Mouse (Mus musculus) CD4-positive helper T cell, adult 2 months (primary cell): Measurements from ENCODE around the gene Gne.

Experiments used
- DNase-seq: peaks from one replicate; pipeline ENCODE4 v3.0.0-alpha.2; 2012; ENCODE audit warnings: low read depth, missing footprints, low spot score

The Gne gene

DNA sequence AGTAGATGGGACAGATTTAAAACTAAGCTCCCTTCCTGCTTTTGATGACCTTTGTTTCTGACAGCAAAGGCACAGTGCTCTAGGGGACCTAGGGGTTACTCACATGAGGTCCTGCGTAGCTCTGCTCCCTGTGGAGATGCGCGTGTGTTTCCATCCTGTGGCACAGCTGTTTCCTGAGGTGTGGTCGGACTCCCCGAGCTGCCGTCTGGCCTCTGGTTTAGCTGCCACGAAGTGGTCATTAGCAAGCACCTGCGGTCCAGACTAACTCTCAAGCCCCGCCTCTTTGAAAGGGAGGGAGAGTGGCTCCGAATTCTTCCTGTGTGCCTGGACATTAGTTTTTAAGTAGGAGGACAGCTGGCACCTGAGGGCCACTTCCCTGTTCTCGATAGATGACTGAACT is at the start of gene Gne:
Gne (minus strand) TSS at position 233 of the 400 bp plus-strand sequence.
- DNase-seq = no peak

DNA sequence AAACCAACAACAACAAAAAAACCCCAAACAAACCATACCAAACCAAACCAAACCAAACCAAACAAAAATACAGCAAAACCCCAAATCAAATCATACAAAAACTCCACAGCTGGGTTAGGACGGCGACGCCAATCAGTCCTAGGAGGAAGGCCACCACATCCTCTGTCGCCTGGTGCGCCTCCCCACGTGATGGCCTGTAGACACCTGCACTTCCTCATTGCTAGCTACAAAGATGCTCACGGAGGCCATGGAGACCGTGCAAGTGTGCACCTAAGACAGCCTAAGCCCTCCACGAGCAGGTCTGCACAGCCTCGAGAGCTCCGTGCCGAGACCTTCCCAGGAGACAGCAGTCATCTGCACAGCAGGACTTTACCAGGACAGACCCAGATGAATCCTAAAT is 42.8 kb upstream of the Gne start:
- no peak for DNase-seq

DNA sequence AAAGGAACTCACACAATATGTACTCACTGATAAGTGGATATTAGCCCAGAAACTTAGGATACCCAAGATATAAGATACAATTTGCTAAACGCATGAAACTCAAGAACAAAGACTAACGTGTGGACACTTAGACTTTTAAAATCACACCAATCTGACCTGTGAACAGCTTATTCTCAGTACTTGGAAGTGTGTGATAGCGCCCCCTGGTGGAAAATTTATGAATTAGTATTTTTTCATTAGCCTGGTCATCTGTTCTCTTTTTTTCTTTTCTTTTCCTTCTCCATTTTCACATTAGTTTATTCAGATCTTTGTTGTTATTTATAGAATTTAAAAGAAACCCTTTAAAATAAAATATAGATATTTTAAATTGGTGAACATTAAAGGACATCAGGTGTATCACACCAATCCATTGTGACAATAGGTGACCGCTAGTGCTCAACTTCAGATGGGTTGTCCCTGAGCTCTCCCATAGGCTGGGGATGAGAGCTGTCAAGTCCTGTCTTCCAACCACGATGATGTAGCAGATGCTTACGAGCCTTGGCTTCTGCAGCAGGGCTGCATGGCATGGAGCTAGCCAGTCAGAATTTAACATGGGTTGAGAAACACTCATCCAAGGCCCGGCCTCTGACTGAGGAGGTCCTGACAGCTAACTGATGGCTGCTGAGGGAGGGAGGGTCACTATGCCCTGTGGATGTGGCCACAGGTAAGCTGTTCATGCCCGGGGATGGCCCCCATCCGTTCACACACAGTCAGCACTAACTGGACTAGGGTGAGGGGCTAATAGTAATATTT is 35.6 kb upstream of the Gne start:
- DNase-seq = peak; percentile 62

DNA sequence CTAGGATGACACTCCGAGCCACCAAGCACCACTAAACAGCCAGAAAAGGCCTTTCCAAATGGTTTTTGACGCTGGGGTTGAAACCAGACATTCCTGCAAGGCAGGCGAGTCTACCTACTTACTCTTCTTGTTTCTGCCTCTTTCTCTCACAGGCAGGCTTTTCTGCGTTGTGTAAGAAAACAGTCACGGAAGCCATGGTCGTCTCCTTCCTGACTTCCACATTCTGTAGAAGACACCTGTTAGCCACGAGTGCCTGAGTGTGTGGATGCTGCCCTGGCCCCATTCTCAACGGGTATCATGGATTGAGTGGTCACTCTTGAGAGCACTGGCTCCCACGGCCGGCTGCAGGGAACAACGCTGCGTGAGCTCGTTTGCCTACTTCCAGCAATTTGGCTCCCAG is 31.1 kb upstream of the Gne start:
- DNase-seq = no peak

DNA sequence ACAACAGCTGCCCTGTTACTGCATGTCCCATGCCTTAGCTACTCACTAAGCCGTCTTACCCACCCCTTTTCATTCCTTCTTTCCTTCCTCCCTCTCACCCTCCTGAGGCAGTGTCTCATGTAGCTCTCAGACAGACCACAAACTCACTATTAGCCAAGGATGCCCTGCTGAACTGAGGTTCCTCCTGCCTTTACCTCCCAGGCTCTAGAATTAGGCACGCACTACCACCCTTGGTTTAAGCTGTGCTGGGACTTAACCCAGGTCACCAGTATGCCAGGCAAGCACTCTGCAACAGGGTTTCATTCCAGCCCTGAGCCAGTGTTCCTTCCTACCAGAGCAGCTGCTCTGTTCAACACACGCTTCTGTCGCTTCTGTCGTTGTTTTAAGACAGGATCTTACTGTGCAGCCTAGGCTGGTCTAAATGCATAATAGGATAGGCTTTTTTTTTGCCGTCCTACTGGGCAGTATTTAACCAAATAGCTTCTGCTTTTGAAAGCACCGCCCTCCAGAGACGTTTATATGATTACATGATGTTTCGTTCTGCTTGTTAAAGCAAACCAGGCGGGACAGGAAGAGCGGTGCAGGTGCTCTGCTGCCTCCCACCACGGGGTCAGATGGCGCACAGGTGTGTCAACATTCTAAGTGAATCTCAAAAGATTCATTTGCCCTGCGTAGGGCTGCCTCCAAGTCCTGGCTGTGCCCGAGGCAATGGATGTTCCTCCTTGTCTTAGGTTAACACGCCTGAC is 29.6 kb upstream of the Gne start:
- no peak for DNase-seq

DNA sequence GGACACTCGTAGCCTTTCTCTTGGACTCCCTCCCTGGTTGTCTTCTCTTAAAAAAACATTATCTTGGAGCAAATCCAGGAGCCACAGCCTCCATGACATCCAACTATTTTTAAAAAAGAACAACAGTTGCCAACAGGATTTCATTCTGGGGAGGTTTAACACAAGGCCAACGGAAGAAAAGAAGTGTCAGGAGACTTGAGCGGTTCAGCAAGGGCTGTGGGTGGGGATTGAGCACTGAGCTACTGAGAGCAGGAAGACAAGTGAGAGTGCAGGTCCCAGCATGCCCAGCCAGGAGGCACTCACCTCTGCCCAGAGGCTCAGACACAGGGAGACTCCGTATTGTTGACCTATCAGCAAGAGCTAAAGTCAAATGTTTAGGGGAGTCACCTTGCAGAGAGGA is 28.8 kb upstream of the Gne start:
- no peak for DNase-seq

DNA sequence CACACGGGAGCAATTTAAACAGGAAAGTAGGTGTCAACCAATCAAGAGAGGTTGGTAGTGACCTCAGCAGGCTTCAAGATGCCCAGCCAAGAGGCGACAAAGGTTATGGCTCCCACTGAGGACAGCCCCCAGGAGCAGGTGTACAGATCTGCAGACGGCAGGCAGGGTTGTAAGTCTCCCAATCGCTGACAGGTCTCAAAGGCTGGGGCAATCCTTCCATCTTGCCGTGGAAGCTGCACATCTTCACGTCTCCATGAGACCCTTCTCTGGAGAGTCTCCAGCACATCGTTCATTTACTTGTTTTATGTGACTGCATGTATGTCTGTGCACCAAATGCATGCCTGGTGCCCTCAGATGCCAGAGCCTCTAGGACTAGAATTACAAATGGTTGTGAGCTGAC is 26.8 kb upstream of the Gne start:
- DNase-seq = no peak

DNA sequence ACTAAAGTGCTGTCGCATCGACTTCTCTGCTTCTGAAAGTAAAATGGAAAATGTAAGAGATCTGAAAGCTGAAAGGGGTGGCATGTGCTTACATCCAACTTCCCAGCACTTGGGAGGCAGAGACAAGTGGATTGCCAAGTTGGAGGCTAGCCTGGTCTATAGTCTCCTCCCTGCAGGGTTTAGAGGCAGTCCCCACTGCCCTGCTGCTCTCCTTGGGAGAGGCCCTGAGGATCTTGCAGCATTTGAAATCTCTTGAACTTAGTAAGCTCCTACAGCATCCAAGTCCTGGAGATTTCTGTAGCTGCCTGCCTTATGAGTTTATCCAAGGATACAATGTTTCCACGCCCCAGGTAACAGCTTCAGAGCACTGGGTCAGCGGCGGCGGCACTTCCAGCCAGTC is 24.3 kb upstream of the Gne start:
- no peak for DNase-seq

DNA sequence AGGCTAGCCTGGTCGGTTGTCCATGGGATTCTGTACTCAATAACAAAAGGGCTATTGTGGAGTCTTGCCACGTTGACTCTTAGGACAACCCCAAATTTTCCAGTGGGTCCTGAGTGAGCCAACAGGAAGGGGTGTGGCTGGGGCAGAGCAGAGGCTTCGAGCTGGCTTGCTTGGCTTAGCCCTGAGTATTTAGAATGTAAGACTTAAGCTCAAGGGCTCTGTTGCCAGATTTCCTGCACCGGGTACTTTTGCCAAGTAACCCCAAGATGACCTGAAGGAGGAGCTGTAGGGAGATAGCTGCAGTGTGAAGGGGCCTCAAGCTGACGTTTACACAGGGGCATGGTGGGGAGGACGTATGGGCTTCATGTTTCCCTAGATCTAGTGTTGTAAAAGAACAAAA is 23.4 kb upstream of the Gne start:
- no peak for DNase-seq

DNA sequence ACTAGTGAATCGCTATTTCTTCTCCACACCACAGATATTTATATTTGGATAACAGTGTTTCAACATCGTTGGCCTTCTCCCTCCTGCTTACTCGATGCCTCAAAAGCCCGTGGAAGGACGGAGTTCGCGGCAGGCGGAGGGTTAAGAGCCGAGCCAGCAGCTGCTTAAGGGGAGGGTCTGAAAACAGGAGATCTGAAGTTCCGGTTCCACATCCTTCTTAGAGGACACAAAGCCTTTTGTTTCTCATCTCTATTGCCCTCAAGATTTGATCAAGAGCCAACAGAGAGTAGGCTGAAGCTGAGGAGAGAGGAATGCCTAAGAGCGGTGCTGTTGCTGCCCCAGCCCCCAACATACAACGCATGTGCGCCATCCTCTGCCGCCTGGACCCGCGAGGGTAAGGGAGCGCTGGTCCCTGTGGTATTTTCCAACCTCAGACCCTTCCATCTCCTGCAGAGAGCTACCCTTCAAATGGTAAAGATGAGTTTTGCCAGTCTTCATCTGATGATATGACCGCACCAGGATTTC is 22.4 kb upstream of the Gne start:
- DNase-seq = peak; percentile 29

DNA sequence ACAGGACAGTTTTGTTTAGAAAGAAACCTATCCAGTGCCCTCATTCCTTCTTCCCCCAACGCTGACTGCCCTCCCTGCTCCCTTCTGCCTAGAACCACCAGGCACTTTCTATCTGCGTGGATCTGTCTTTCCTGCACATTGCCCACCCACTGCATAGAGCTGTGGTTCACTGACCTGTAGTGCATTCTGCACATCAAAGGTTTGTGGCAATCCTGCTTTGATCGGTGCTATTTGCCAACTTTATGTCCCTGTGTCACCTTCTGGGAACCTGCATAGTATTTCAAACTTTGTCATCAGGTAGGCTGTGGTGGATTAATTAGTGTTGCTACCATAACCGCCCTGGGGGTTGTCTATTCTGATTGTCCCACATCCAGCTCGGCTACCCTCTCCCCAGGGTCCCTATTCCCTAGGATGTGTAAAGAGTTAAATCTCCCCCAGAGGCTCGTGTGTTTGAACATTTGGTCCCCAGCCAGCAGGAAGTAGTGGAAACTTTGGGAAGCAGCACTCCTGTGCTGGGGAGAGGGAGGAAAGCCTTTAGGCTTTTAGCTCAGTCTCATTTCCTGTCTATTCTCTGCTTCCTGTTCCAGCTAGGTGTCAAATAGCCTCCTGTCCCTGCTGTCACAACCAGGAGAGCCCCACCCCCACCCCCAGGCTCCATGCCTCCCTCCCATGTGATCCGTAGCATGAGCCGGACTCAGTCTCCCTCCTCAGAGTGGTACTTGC is 20.4 kb upstream of the Gne start:
- no peak for DNase-seq

DNA sequence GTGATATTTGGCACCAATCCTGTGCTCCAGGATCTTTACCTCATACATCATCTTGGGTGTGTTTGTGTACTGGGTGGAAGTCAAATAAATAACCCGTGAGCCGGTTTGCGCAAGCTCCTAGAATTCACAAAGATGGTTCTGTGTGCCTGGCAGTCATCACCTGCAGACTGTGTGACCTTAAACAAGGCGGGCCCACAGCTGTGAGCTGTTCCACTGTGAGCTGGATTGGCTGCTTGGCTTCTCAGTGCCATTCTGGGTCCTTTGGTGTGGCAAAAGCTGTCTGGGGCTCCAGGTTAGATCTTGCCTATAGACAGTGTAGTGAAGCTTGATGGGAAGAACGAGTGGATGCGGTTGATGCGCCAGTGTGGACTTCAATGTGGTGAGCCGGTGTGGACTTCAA is 19.6 kb upstream of the Gne start:
- DNase-seq = no peak

DNA sequence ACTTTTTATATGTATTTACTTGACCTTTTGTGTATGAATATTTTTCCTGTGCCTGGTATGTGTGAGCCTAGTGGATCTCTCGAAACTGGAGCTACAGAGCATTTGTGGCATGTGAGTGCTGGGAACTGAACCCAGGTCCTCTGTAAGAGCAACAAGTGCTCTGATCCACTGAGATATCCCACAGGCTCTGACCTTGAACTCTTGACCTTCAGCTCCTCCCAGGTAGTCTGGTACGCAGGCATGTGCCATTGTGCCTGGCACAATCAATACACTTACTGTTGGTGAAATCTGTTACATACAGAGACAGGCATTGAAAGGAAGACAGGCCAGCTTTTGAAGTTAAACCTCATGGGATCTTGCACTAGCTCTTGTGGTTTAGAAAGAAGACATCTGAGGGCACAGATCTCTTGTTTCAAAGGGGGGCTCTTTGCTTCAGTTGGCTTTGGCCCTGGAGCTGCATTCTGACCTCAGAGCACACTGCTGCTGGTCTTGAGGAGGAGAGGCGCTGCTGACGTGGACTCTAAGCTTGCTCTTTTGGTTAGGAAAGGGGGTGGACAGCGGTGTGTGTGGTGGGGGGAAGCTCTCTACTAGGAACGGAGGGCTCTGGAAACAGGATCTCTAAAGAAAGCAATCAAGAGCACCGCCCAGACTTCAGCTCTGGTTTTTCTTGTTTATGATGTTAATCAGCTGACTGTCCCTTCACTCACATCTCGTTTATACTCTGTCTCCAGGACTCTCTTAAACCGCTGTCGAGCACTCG is 13.8 kb upstream of the Gne start:
- no peak for DNase-seq

DNA sequence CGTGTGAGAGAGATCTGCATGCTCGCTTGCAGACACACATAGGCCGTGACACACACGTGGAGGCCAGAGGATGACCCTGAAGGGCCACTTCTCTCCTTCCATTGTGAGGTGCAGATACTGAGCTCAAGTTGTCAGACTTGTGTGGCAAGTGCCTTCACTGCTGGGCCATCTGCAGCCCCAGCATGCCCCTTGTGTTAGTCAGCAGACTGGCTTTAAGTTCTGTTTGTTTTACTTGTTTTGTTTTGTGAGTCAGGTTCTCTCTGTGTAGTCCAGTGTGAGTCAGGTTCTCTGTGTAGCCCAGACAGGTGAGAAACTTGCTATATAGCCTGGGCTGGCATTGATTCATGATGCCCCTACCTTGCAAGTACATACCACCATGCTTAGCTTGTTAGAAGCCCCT is 10.5 kb upstream of the Gne start:
- no peak for DNase-seq

DNA sequence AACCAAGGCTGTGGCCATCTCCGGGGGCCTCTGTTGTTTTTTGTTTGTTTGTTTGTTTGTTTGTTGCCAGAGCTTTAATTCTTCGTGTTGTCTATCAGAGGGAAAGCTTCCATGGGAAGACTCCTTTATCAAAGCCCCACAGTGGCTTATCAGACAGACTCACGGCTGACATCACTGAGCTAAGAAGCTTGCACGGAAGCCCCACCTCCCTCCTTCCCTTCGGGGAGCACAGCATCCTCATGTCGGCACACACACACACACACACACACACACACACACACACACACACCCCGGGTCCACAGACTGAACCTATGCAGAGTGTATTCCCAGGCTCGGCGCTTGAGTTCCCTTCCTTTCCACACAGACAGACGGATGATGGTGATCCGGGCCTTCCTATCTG is 8.4 kb upstream of the Gne start:
- DNase-seq = no peak

DNA sequence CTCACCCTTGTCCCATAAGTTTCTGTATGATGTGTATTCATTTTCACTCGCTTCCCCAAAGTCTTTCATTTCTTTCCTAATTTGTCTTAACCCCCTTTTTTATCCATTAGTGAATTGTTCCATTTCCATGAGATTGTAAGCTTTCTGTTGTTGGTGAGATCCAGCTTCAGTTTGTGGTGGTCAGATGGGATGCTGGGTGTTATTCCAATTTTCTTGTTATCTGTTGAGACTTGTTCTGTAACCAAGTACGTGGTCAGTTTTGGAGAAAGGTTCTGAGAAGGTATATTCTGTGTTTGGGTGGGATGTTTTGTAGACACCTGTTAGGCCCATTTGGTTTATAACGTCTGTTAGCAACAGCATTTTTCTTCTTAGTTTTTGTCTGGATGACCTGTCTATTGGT is 1.6 kb upstream of the Gne start:
- DNase-seq = no peak

DNA sequence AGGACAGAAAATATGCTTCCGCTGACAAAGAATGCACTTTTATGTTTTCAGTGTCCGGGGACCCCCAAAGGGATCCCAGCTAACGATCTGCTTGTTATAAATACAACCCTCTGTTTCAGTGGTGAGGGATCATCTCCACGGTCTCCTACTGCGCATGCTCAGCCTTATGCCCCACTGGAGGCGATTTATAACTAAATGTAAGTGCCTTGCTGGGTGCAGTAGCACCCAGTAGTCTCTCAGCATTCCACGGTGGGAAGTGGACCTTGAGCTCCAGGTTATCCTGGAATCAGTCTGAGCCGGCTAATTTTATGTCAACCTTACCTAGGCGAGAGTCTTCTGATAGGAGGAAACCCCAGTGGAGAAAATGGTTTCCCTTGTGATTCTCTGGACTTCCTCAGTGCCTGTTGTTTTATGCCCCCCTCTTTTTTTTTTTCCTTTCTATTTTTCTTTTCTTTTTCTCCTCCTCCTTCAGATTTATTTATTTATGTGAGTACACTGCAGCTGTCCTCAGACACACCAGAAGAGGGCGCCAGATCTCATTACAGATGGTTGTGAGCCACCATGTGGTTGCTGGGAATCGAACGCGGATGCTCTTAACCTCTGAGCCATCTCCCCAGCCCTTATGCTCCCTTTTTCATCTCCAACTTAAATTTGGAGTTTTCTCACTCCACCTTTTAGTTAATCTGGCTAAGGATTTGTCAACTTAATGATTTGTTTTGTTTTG is 787 bp upstream of the Gne start:
- DNase-seq = no peak

DNA sequence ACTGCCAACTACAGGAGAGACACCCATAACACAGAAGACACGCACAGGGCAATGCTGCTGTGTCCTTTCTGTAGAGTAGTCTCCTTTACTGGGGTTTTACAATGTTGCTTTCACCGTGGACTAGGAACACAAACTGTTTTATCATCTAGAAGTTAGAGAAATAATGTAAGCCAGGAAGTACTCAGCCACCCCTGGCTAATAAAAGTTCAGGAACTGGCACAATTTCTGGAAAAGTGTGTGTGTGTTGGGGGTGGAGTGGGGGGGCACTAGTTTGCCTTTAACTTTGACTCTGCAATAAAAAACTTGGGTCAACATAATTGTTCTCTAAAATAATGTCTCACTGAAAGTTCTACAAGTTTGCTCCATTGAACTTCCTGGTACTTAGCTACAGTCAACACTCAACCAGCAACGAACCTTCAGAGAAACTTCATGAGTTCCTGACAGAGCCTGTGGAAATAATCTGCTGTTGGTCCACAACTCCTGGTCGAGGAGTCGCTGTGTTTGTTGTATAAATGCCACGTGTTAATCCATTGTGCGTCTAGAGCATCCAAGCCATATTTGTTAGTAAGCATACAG is 5.5 kb downstream of the Gne start:
- DNase-seq = no peak

DNA sequence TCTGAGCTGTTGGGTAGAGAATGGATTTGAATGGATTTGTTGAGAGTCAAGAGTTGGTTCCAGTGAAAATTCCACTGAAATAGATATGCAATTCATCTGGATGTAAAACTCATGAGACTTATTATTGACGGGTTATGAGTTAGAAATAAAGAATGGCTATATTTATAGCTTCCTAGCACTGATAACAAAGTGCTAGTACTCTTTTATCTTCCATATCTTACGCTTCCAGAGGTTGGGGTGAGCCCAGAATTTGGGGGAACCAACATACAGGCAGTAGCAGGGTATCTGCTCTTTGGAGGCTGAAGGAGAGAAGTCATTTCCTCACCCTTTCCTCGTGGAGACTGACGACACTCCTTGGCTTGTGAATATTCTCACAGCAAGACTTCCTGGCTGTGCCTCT is 9.6 kb downstream of the Gne start:
- DNase-seq = no peak

DNA sequence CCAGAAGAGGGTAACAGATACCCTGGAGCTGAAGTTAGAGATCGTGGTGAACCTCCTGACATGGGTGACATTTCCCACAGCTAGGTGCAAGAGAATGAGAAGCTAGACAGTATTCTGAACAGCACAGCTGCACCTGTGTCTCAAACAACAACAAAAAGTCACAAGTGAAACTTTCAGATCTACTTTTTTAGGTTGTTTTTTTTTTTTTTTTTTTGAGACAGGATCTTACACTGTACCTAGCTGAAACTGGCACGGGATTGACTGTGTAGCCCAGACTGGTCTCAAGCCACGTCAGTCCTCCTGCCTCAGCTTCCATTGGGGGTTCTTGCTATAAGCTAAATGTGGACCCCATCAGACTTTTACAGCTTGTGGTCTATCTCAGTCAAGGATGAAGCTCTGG is 10.2 kb downstream of the Gne start:
- no peak for DNase-seq
